Mouse (Mus musculus) heart, postnatal 25 days (tissue): ENCODE measurements around the gene Nuf2. TPM values are rescaled to one million over a fixed set of nuclear protein-coding genes. Genes with fewer than 3 reads are reported as not detected.

Experiments
- DNase-seq: peaks from one replicate; pipeline ENCODE4 v3.0.0; 2022; ENCODE audit warnings: low spot score
- intact Hi-C: fragments of 180-260 bp; cut with DNase I; formaldehyde crosslinking; loops from one replicate; pipeline ENCODE4 v1.15.1; 2025
- total RNA-seq, 2 experiments: library from RNA; stranded (reverse); gene quantifications; 2 replicates each; pipeline ENCODE4 v1.2.3; 2021

The Nuf2 gene
- total RNA-seq, 2 experiments from 2014 or later: 0.87 to 1.2 TPM

- intact Hi-C loops: no loop called here
Observed at GRCm38 (mm10) chr1:169482596-169483335, 48.5 kb downstream of the Nuf2 start.

GRCm38 (mm10) chr1:169471185-169471584 is 60.1 kb downstream of the Nuf2 start:
- DNase-seq: no peak
- intact Hi-C loops: no loop called here

More at GRCm38 (mm10) chr1:169482596-169483335, 48.5 kb downstream of the Nuf2 start:
- no peak for DNase-seq

GRCm38 (mm10) chr1:169467791-169468190 is 63.5 kb downstream of the Nuf2 start:
- no peak for DNase-seq
- intact Hi-C loops: no loop called here

GRCm38 (mm10) chr1:169462386-169463115 is 68.7 kb downstream of the Nuf2 start:
- no peak for DNase-seq
- intact Hi-C loops: no loop called here

- intact Hi-C loops: loop anchor here (5.0 kb wide), 1 partner anchor 1522 kb away; no protein-coding TSS in a partner anchor
- no peak for DNase-seq
Observed at GRCm38 (mm10) chr1:169459071-169459782, 72.0 kb downstream of the Nuf2 start.

Other genes starting within 250 kb of the Nuf2 start
- gene Rgs5, start 124.0 kb upstream of the Nuf2 start, total RNA-seq: 100 to 1,000 TPM; 278 to 331 TPM
- 10 to 100 TPM; 13.5 to 20.4 TPM for gene Rgs4, start 216.2 kb upstream of the Nuf2 start, total RNA-seq